Mouse (Mus musculus) limb, embryonic 13.5 days (tissue): Measurements from ENCODE around the gene Zbtb37. TPM values are rescaled to one million over a fixed set of nuclear protein-coding genes. Genes with fewer than 3 reads are reported as not detected.

ENCODE experiments used
- ATAC-seq: fragments of 200-750 bp; cut with Nextera tagmentation; 2 replicates; pipeline ENCODE4 v1.8.0; 2017; ENCODE audit warnings: low read depth, moderate number of reproducible peaks, moderate TSS enrichment; ENCODE audit not compliant: low FRiP score
- H3K27ac ChIP-seq: fragments of 300-500 bp; sonication (generic); 2 replicates; pipeline ENCODE4 v1.5.1; 2015; ENCODE audit warnings: inconsistent platforms, mild to moderate bottlenecking, moderate library complexity
- H3K27me3 ChIP-seq: fragments of 300-500 bp; sonication (generic); 2 replicates; pipeline ENCODE4 v1.6.1; 2015; ENCODE audit warnings: mild to moderate bottlenecking, inconsistent platforms
- H3K36me3 ChIP-seq: fragments of 300-500 bp; sonication (generic); 2 replicates; pipeline ENCODE4 v1.6.1; 2015; ENCODE audit warnings: inconsistent platforms, mild to moderate bottlenecking, moderate library complexity
- H3K4me1 ChIP-seq: fragments of 300-500 bp; sonication (generic); 2 replicates; pipeline ENCODE4 v1.6.1; 2015; ENCODE audit warnings: inconsistent platforms
- H3K4me2 ChIP-seq: fragments of 300-500 bp; sonication (generic); replicated peaks from 2 replicates; pipeline ENCODE4 v1.6.1; 2015; ENCODE audit warnings: inconsistent platforms, mild to moderate bottlenecking, moderate library complexity
- H3K4me3 ChIP-seq: fragments of 300-500 bp; sonication (generic); 2 replicates; pipeline ENCODE4 v1.5.1; 2015; ENCODE audit warnings: moderate library complexity, mild to moderate bottlenecking, inconsistent platforms
- H3K9ac ChIP-seq: fragments of 300-500 bp; sonication (generic); 2 replicates; pipeline ENCODE4 v1.6.1; 2015; ENCODE audit warnings: mild to moderate bottlenecking, inconsistent platforms
- H3K9me3 ChIP-seq: fragments of 300-500 bp; sonication (generic); 2 replicates; pipeline ENCODE4 v1.6.1; 2016; ENCODE audit warnings: inconsistent platforms
- WGBS: fragments of 180-500 bp; shearing (Covaris S2); methylation state at CpG from one replicate; pipeline ENCODE4 v1.1.7; 2015; 5-methylcytosine and 5-hydroxymethylcytosine counted together
- polyA plus RNA-seq: library from polyadenylated mRNA; unstranded; fragments of >200 nt; fragmentation: Nextera tagmentation; extraction: Ambion mirVana; gene quantifications from 2 replicates; pipeline ENCODE4 v1.2.1, GENCODE M21; 2015

The Zbtb37 gene
- polyA plus RNA-seq, 1 experiment from 2014 or later: 10.8 TPM

GRCm38 (mm10) chr1:161039741-161040425, 5.2 kb upstream of the Zbtb37 start:
- H3K4me3 ChIP-seq: no peak overlapping the region
- H3K27me3 ChIP-seq: no peaks in the 10 kb centered on the region
- WGBS: 14% methylated on average over 3 of the region's 3 CpGs
- peaks cover 9% of the 10 kb centered on the region for H3K4me1 ChIP-seq
- no peak overlapping the region for H3K9ac ChIP-seq
- H3K27ac ChIP-seq: peak overlapping the region; percentile 64; the same call in 1 of the 2 replicates
- H3K9me3 ChIP-seq: no peaks in the 10 kb centered on the region
- peak; percentile 42; the same call in 1 of the 2 replicates for ATAC-seq
- H3K4me2 ChIP-seq: no peak overlapping the region
- H3K36me3 ChIP-seq: peaks cover 55% of the 10 kb centered on the region

DNA sequence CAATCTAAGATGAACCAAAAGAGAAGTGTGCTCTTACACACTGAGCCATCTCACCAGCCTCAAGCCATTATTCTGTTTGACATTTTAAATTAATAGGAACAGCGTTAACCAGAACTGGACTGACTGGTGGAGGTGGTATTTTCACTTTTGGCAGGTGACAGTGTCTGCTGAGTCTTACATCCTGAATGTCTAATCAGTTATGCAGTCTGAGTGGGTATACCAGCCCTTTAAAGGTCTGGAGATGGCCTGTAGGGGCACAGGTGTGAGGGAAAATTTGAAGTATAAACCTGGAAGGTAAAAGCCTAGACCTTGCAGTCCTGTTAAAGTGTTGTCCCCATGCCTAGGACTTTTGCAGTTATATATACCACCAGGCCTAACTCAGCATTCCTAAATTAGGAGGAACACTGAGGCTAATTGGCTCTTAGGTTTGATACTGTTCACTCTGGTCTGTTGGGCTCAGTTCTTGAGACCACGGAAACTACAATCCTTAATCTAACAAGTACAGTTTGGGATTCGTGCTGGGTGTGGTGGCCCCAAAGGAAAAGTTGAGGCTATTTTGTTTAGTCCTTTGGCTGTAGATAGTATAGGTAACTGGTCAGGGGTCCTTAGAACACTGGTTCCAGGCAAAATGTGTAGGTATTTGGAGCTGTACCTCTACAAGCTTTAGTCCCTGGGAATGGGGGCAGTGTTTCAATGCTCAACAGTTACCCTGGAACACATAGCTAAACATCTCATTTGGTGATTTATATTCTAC, 4.5 kb upstream of the Zbtb37 start:
- Histone ChIP-seq H3K9ac (no peak overlapping the region), H3K4me3 (no peak overlapping the region), H3K27me3 (no peaks in the 10 kb centered on the region), H3K36me3 (peaks cover 47% of the 10 kb centered on the region), H3K27ac (no peak overlapping the region; the same call in 1 of the 2 replicates), H3K9me3 (no peaks in the 10 kb centered on the region), H3K4me2 (no peak overlapping the region), H3K4me1 (peaks cover 9% of the 10 kb centered on the region)
- 10% methylated on average over 3 of the region's 3 CpGs for WGBS
- ATAC-seq: no peak

GRCm38 (mm10) chr1:161038004-161038403, 3.4 kb upstream of the Zbtb37 start:
- Histone ChIP-seq H3K4me2 (peak overlapping the region; percentile 89), H3K27ac (no peak overlapping the region), H3K36me3 (peaks cover 42% of the 10 kb centered on the region), H3K9me3 (no peaks in the 10 kb centered on the region), H3K4me3 (peak overlapping the region; percentile 81), H3K27me3 (no peaks in the 10 kb centered on the region), H3K4me1 (peaks cover 18% of the 10 kb centered on the region), H3K9ac (peak overlapping the region; percentile 65)
- WGBS: 34% methylated on average over 3 of the region's 3 CpGs
- no peak for ATAC-seq

DNA sequence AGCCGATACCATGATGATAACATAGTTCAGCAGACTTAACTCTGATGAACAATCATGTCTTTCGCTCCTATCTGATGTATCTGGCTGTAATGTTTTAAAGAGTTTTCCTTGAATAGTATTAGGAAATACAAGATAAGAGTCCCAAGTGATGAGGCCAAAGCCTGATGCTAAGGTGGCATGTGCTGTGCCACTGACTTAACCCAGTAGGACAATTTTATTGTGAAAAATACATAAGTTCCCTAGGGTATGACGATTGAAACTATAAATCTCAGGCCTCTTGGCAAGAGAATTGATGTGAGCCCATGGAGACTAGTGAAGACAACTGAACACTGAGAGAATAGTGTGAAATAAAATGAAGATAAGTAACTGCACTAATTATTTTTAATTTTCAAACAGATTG, 3.0 kb upstream of the Zbtb37 start:
- H3K27ac ChIP-seq: 0 out of 2 replicates have a peak overlapping the region, but pooled peaks have one; percentile 15
- no peaks in the 10 kb centered on the region for H3K27me3 ChIP-seq
- WGBS: 22% methylated on average over 3 of the region's 3 CpGs
- peak overlapping the region; percentile 89 for H3K4me2 ChIP-seq
- H3K9me3 ChIP-seq: no peaks in the 10 kb centered on the region
- ATAC-seq: no peak
- peaks cover 42% of the 10 kb centered on the region for H3K36me3 ChIP-seq
- peak overlapping the region; percentile 81 for H3K4me3 ChIP-seq
- H3K9ac ChIP-seq: peak overlapping the region; percentile 65
- peaks cover 18% of the 10 kb centered on the region for H3K4me1 ChIP-seq

DNA sequence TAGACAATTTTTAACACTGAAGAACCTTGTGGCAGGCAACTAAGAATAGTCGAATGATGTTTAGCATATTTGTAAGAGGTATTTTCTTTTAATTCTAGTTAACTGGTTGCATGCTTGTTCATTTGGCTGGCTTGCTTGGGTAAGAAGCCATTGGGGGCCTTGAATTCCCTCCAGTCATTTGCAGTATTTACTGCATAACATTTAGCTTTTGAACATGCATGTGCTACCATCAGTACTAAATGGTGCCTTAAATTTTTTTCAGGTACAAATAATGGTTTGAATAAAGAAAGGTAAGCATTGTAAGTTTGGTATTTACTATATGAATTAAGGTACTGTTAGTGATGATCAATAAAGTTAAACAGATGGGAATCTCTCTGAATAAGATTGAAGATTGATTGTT, 2.4 kb upstream of the Zbtb37 start:
- Histone ChIP-seq H3K27me3 (no peaks in the 10 kb centered on the region), H3K4me1 (peaks cover 18% of the 10 kb centered on the region), H3K9me3 (no peaks in the 10 kb centered on the region), H3K36me3 (peaks cover 48% of the 10 kb centered on the region), H3K4me2 (peak overlapping the region; percentile 89), H3K9ac (peak overlapping the region; percentile 98), H3K4me3 (peak overlapping the region; percentile 81), H3K27ac (peak overlapping the region; percentile 93; the same call in 1 of the 2 replicates)
- WGBS: 0% methylated on average over 1 of the region's 1 CpGs
- ATAC-seq: no peak

GRCm38 (mm10) chr1:161036411-161036841, 1.8 kb upstream of the Zbtb37 start:
- Histone ChIP-seq H3K27ac (peak overlapping the region; percentile 93), H3K36me3 (peaks cover 54% of the 10 kb centered on the region), H3K4me1 (peaks cover 18% of the 10 kb centered on the region), H3K9ac (peak overlapping the region; percentile 98), H3K9me3 (no peaks in the 10 kb centered on the region), H3K27me3 (no peaks in the 10 kb centered on the region), H3K4me3 (peak overlapping the region; percentile 81), H3K4me2 (peak overlapping the region; percentile 89)
- WGBS: 2% methylated on average over 5 of the region's 5 CpGs
- ATAC-seq: no peak

DNA sequence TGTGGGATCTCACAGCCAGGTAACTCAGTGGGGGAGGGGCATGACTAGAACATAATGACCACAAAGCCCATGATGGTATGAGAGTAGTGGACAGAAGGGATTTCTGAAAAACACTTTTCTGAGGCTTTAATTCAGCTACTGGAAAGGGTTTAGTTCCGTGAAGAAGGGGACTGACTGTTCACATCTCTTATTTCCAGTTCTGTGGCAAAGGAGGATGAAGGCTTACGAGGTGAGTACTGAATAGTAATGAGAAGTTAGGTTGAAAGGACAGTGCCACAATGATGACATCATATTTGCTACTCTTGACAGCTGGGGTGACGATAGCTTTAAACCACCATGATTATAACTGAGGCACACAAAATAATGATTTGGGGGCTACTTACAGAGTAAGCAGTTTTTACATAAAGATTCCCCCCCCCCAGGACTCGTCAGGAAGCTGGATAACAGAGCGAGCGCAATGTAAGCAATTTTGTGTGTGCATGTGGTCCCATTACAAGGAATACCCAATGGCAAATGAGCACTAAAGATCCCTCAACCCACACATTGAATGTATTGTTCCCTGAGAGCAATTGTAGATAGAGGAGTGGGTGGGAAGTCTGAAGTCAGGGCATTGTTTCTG, 1.2 kb upstream of the Zbtb37 start:
- Histone ChIP-seq H3K9me3 (no peaks in the 10 kb centered on the region), H3K27me3 (no peaks in the 10 kb centered on the region), H3K36me3 (peaks cover 56% of the 10 kb centered on the region), H3K4me3 (peak overlapping the region; percentile 81), H3K9ac (peak overlapping the region; percentile 98), H3K27ac (peak overlapping the region; percentile 93), H3K4me2 (peak overlapping the region; percentile 89), H3K4me1 (peaks cover 18% of the 10 kb centered on the region)
- WGBS: 1% methylated on average over 6 of the region's 6 CpGs
- ATAC-seq: no peak

DNA sequence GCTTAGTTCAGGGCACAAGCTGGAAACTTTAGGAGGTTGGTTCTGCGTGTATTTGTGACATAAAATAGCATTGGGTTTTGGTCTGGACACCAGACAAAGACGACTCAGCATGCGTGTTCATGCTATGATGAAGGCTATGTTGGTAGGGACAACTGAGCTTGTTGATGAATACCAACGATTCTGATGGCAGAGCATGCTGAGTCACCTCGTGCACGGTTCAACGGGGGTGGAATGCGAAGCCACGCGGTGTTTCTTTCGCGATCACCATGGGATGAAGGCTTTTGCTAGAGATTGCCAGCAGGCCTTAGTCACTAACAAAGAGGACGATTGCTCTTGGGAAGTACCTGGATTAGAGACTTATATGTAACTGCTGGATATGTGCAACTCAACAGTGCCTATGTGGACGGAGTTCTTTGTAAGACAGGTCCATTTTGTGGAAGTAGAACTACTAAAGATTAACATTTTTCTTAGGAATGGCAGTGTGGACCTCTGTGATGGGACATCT, 684 bp upstream of the Zbtb37 start:
- 0% methylated on average over 14 of the region's 14 CpGs for WGBS
- H3K36me3 ChIP-seq: peaks cover 58% of the 10 kb centered on the region

DNA sequence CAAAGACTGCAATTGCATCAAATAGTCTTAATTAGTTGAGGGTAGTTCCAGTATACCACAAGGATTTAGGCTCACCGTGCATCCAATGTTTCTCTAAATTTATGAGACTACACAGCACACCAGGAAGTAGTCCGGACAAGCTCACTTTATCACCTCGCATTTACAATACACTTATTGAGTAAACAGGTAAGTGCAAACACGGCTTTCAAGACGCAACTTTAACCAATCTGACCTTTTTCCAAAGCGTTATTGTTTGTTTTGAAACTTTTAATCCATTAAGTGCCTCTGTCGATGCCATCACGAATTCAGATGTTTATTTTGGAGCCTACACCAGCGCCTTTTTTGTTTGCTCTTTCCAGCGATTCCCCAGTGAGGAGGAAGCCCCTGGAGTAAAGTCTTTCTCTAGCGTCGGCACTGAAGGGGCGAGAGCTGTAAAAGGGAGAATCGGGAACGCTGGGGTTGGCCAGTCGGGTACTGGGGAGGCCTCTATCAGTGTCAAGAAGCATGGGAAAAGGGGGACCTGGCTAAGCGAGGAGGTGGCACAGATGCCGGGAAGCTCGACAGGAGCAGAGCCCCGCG, 704 bp downstream of the Zbtb37 start:
- peaks cover 59% of the 10 kb centered on the region for H3K36me3 ChIP-seq
- H3K9ac ChIP-seq: peak overlapping the region; percentile 85
- H3K4me1 ChIP-seq: peaks cover 18% of the 10 kb centered on the region
- H3K4me2 ChIP-seq: peak overlapping the region; percentile 73
- no peaks in the 10 kb centered on the region for H3K27me3 ChIP-seq
- ATAC-seq: no peak
- H3K27ac ChIP-seq: peak overlapping the region; percentile 90
- H3K9me3 ChIP-seq: no peaks in the 10 kb centered on the region
- H3K4me3 ChIP-seq: peak overlapping the region; percentile 81
- under 1% methylated on average over 21 of the region's 21 CpGs for WGBS

More for the DNA sequence above, 684 bp upstream of the Zbtb37 start:
- H3K4me1 ChIP-seq: peaks cover 18% of the 10 kb centered on the region
- H3K4me3 ChIP-seq: peak overlapping the region; percentile 81
- peak overlapping the region; percentile 98 for H3K9ac ChIP-seq
- ATAC-seq: peak; percentile 18
- H3K27ac ChIP-seq: peak overlapping the region; percentile 93
- H3K27me3 ChIP-seq: no peaks in the 10 kb centered on the region
- peak overlapping the region; percentile 89 for H3K4me2 ChIP-seq
- no peaks in the 10 kb centered on the region for H3K9me3 ChIP-seq

- Histone ChIP-seq H3K4me1 (peaks cover 10% of the 10 kb centered on the region), H3K9ac (no peak overlapping the region; the same call in 1 of the 2 replicates), H3K9me3 (no peaks in the 10 kb centered on the region), H3K27ac (no peak overlapping the region), H3K4me3 (no peak overlapping the region), H3K36me3 (peaks cover 47% of the 10 kb centered on the region), H3K4me2 (no peak overlapping the region), H3K27me3 (no peaks in the 10 kb centered on the region)
- 94% methylated on average over 7 of the region's 7 CpGs for WGBS
- no peak for ATAC-seq
Observed at GRCm38 (mm10) chr1:161032345-161032744, 2.3 kb downstream of the Zbtb37 start.

- no peak overlapping the region for H3K9ac ChIP-seq
- no peaks in the 10 kb centered on the region for H3K27me3 ChIP-seq
- H3K4me1 ChIP-seq: peaks cover 9% of the 10 kb centered on the region
- no peak for ATAC-seq
- no peak overlapping the region for H3K4me2 ChIP-seq
- WGBS: 93% methylated on average over 9 of the region's 9 CpGs
- peaks cover 49% of the 10 kb centered on the region for H3K36me3 ChIP-seq
- no peak overlapping the region for H3K27ac ChIP-seq
- H3K9me3 ChIP-seq: no peaks in the 10 kb centered on the region
- no peak overlapping the region for H3K4me3 ChIP-seq
Observed at GRCm38 (mm10) chr1:161031881-161032280, 2.8 kb downstream of the Zbtb37 start.
